In the genomic region with DNA sequence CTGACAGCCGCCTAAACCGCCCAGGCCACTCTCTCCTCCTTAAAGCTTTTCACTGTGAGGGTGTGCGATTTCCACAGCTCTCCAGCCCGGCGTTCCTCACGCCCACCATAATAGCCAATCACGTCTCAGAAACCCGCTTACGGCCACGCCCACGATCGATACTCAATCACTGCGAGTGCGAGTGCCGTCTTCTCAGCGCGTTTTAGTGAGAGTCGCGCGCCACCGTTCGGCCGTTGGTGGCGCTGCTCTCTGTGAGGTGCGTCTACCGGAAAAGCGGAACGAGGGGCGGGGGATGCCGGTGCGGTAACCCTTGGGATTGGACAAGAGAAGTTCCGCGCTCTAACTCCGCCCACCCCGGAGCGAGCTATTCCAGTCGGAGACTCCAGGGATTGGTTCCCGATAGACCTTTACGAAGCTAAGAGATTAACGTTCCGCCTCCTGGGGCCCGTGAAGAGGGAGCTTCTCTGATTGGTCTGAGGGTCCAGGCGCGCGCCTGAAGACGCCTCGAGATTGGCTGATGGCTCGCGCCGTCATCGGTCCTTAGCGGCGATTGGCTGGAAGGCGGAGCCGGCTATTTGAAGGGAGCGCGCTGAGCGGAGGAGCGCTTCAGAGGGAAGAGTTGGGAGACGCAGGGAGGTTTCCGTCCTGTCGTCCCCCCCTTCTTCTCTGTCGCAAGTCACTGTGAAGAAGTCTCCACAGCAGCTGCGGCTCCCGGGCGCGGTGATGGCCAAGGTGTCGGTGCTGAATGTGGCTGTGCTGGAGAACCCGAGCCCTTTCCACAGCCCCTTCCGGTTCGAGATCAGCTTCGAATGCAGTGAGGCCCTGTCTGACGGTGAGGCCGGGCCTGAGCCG, we compare ENCODE assay signal across 8 mouse cellular contexts. TPM values are rescaled to one million over a fixed set of nuclear protein-coding genes. Genes with fewer than 3 reads are reported as not detected.
DNase-seq lines count a peak whose midpoint lies in the region; ATAC-seq and TF ChIP-seq lines count a peak whose summit lies in the region.

A gene (minus strand): TSS at position 100 of the 852 bp plus-strand sequence.
A gene (plus strand): TSS at position 402 of the 852 bp plus-strand sequence.

- peak within 1 kb of the TSS; percentile 76 for H3K9ac ChIP-seq in MEL (ENCODE audit: control insufficient read depth, low read depth, low read length, poor library complexity, severe bottlenecking)
- peak within 1 kb of the TSS; percentile 41 for H3K9ac ChIP-seq in forebrain, postnatal 0 days
- peak within 1 kb of the TSS; percentile 66 for H3K9ac ChIP-seq in lung, embryonic 15.5 days

- H3K4me3 ChIP-seq in MEL (ENCODE audit: control insufficient read depth in 1 of 2, insufficient read depth in 1 of 2, low read depth in 2 of 2, low read length in 2 of 2): peak within 1 kb of the TSS; percentile 78 to 84
- peak within 1 kb of the TSS; percentile 67 for H3K4me3 ChIP-seq in cerebellum, adult 2 months (replicated peaks; ENCODE audit: insufficient read depth, low read depth, low read length)
- H3K4me3 ChIP-seq in forebrain, postnatal 0 days (ENCODE audit: low read depth, low read length): peak within 1 kb of the TSS; percentile 51
- peak within 1 kb of the TSS; percentile 79 for H3K4me3 ChIP-seq in lung, embryonic 15.5 days

- TF ChIP-seq POLR2A in MEL (IDR thresholded peaks at IDR 0.05; ENCODE audit: control insufficient read depth in 1 of 2, insufficient read depth in 1 of 2, low read depth in 1 of 2, low read length in 2 of 2, poor library complexity in 1 of 2): peak; percentile 84 to 95
- TF ChIP-seq POLR2A in cerebellum, adult 2 months (IDR thresholded peaks at IDR 0.05; ENCODE audit: borderline replicate concordance, insufficient read depth, low read length): no peak

- peak within 1 kb of the TSS; percentile 86 for H3K4me2 ChIP-seq in forebrain, postnatal 0 days (ENCODE audit: low read depth)
- H3K4me2 ChIP-seq in lung, embryonic 15.5 days: peak within 1 kb of the TSS; percentile 94

- H3K36me3 ChIP-seq in MEL (ENCODE audit: control insufficient read depth in 1 of 2, insufficient read depth in 2 of 2, low read length in 2 of 2): peaks cover 0 to 8% of the 10 kb centered on the region in 2 experiments; a peak in 2 of 4 replicates
- H3K36me3 ChIP-seq in forebrain, postnatal 0 days (ENCODE audit: insufficient read depth): no peaks in the 10 kb centered on the region
- 0 out of 2 replicates have a peak, but pooled peaks cover 3% of the 10 kb centered on the region for H3K36me3 ChIP-seq in lung, embryonic 15.5 days

- peak; percentile 51 to 98 (median 85) for TF ChIP-seq CTCF in MEL (IDR thresholded peaks at IDR 0.05 in 2 of 3, conservative IDR thresholded peaks at IDR 0.05 in 1 of 3; ENCODE audit: control insufficient read depth in 1 of 3, insufficient read depth in 1 of 3, low read depth in 2 of 3, low read length in 3 of 3, poor library complexity in 1 of 3, severe bottlenecking in 1 of 3)
- TF ChIP-seq CTCF in cerebellum, adult 2 months (IDR thresholded peaks at IDR 0.05; ENCODE audit: borderline replicate concordance, insufficient read depth, low read depth, low read length): peak; percentile 82
- peak; percentile 94 for TF ChIP-seq CTCF in forebrain, postnatal 0 days (IDR thresholded peaks at IDR 0.05; ENCODE audit: low read depth)

- peaks cover 4 to 7% of the 10 kb centered on the region in 2 experiments; a peak in 3 of 4 replicates for H3K4me1 ChIP-seq in MEL (ENCODE audit: control insufficient read depth in 1 of 2, insufficient read depth in 2 of 2, low read length in 2 of 2)
- no peaks in the 10 kb centered on the region for H3K4me1 ChIP-seq in cerebellum, adult 2 months (ENCODE audit: control insufficient read depth, insufficient read depth, low read length)
- H3K4me1 ChIP-seq in forebrain, postnatal 0 days (ENCODE audit: insufficient read depth): no peaks in the 10 kb centered on the region
- peaks cover 19% of the 10 kb centered on the region for H3K4me1 ChIP-seq in lung, embryonic 15.5 days

- WGBS in cerebellum, adult 2 months: 1% methylated on average over 75 of the region's 75 CpGs
- 2% methylated on average over 75 of the region's 75 CpGs for WGBS in forebrain, postnatal 0 days
- WGBS in lung, embryonic 15.5 days: under 1% methylated on average over 75 of the region's 75 CpGs

- ATAC-seq in forebrain, postnatal 0 days: peak; percentile 98
- ATAC-seq in lung, embryonic 15.5 days (ENCODE audit: borderline replicate concordance, extremely low read depth, low FRiP score, low TSS enrichment): peak; percentile 100

- H3K27ac ChIP-seq in MEL (ENCODE audit: control insufficient read depth, low read depth, low read length): peak within 1 kb of the TSS; percentile 45
- H3K27ac ChIP-seq in cerebellum, adult 2 months (ENCODE audit: insufficient read depth, low read length): no peak within 1 kb of the TSS
- H3K27ac ChIP-seq in forebrain, postnatal 0 days (ENCODE audit: low read depth, low read length): 0 out of 2 replicates have a peak within 1 kb of the TSS, but pooled peaks have one; percentile 21
- peak within 1 kb of the TSS; percentile 16 for H3K27ac ChIP-seq in lung, embryonic 15.5 days

- H3K79me2 ChIP-seq in MEL (ENCODE audit: control insufficient read depth, insufficient read depth, low read length, poor library complexity): peaks cover 23% of the 10 kb centered on the region

- no peak for TF ChIP-seq EP300 in MEL (IDR thresholded peaks at IDR 0.05; ENCODE audit: low read depth in 1 of 2, low read length in 2 of 2)

- TF ChIP-seq RAD21 in MEL (IDR thresholded peaks at IDR 0.05; ENCODE audit: low read depth, low read length): peak; percentile 85

- no peaks in the 10 kb centered on the region for H3K9me3 ChIP-seq in MEL (replicated peaks; ENCODE audit: insufficient read depth, low read length)
- H3K9me3 ChIP-seq in forebrain, postnatal 0 days (ENCODE audit: low read length): no peaks in the 10 kb centered on the region
- H3K9me3 ChIP-seq in lung, embryonic 15.5 days: no peaks in the 10 kb centered on the region

- no peaks in the 10 kb centered on the region for H3K27me3 ChIP-seq in MEL (ENCODE audit: control insufficient read depth in 1 of 2, insufficient read depth in 2 of 2, low read length in 2 of 2)
- H3K27me3 ChIP-seq in cerebellum, adult 2 months (ENCODE audit: control insufficient read depth, insufficient read depth, low read length): no peaks in the 10 kb centered on the region
- no peaks in the 10 kb centered on the region for H3K27me3 ChIP-seq in forebrain, postnatal 0 days (ENCODE audit: insufficient read depth, low read length)
- no peaks in the 10 kb centered on the region for H3K27me3 ChIP-seq in lung, embryonic 15.5 days

- DNase-seq in MEL (ENCODE audit: low read depth, low spot score): peak; percentile 100
- DNase-seq in cerebellum, adult 2 months: peak; percentile 98 to 100
- peak; percentile 100 for DNase-seq in forebrain, postnatal 0 days
- DNase-seq in heart, postnatal 4 days: peak; percentile 98
- peak; percentile 99 for DNase-seq in layer of hippocampus, adult 8-10 months (ENCODE audit: low spot score in 2 of 2)
- DNase-seq in ovary, adult 18-20 months (ENCODE audit: low spot score): peak; percentile 99
- DNase-seq in thymus, postnatal 0 days (ENCODE audit: low spot score): peak; percentile 99

TF ChIP-seq in MEL, 35 proteins besides CTCF, POLR2A, EP300 and RAD21 (continues in another document):
- peak; percentile 68; the same call in 1 of the 2 replicates for TF ChIP-seq MYC (IDR thresholded peaks at IDR 0.05; ENCODE audit: low read depth, low read length)
- no peak for TF ChIP-seq POLR2AphosphoS5 (IDR thresholded peaks at IDR 0.05; ENCODE audit: borderline replicate concordance, low read depth, low read length)
- peak; percentile 84; the same call in 1 of the 2 replicates for TF ChIP-seq E2F4 (IDR thresholded peaks at IDR 0.05; ENCODE audit: borderline replicate concordance, low read depth, low read length)
- peak; percentile 75 for TF ChIP-seq HCFC1 (IDR thresholded peaks at IDR 0.05; ENCODE audit: low read depth, low read length)
- peak; percentile 32; the same call in 1 of the 2 replicates for TF ChIP-seq TCF12 (IDR thresholded peaks at IDR 0.05; ENCODE audit: low read depth, low read length)
- TF ChIP-seq ZC3H11A (IDR thresholded peaks at IDR 0.05; ENCODE audit: low read depth, low read length): peak; percentile 55
- TF ChIP-seq MEF2A (IDR thresholded peaks at IDR 0.05; ENCODE audit: extremely low read depth, insufficient replicate concordance, low read depth, low read length, poor library complexity, severe bottlenecking): no peak
- peak; percentile 49; the same call in 1 of the 2 replicates for TF ChIP-seq KAT2A (conservative IDR thresholded peaks at IDR 0.05; ENCODE audit: low read depth, low read length)
- TF ChIP-seq RCOR1 (IDR thresholded peaks at IDR 0.05; ENCODE audit: low read depth, low read length): peak; percentile 89
- no peak for TF ChIP-seq UBTF (IDR thresholded peaks at IDR 0.05; ENCODE audit: borderline replicate concordance, insufficient read depth, low read depth, low read length)

RNA-seq across cellular contexts. Expression of the first gene that starts in this region (rescaled TPM):
- total RNA-seq in MEL (2012; rRNA removed): 0.29 and 0.35 TPM in 2 replicates
- polyA plus RNA-seq in MEL (2012; ENCODE audit: insufficient read depth in 1 of 2, insufficient read length in 2 of 2, low read depth in 1 of 2, low replicate concordance in 2 of 2, missing spikeins in 1 of 2): under 1 TPM in 1 of 2 experiments, not detected in 1; 0.49 TPM
- 0.56 and 0.74 TPM in 2 replicates for polyA plus RNA-seq in cerebellum, adult 2 months (2012; rRNA removed)
- total RNA-seq in forebrain, postnatal 0 days (2014; rRNA removed): 0.14 and 0.31 TPM in 2 replicates
- polyA plus RNA-seq in forebrain, postnatal 0 days (2015; fragmentation: Nextera tagmentation; extraction: Ambion mirVana): 0.14 and 0.40 TPM in 2 replicates
- total RNA-seq in heart, postnatal 4 days (2021): under 1 TPM; 0.27 to 0.41 TPM
- total RNA-seq in layer of hippocampus, adult 8-10 months (2022): 1 to 10 TPM in 1 of 4 experiments, under 1 TPM in 3; 0.22 to 1.1 (median 0.66) TPM
- 0.74 and 0.86 TPM in 2 replicates for polyA plus RNA-seq in lung, embryonic 15.5 days (2015; fragmentation: Nextera tagmentation; extraction: Ambion mirVana)
- polyA plus RNA-seq in thymus, postnatal 0 days (2015; fragmentation: Nextera tagmentation; extraction: Ambion mirVana): 0.10 and 0.18 TPM in 2 replicates

RNA-seq across cellular contexts. Expression of the second gene that starts in this region (rescaled TPM):
- total RNA-seq in MEL (2012; rRNA removed): 84.3 and 90.4 TPM in 2 replicates
- 100 to 1,000 TPM; 113 to 137 TPM for polyA plus RNA-seq in MEL (2012; ENCODE audit: insufficient read depth in 1 of 2, insufficient read length in 2 of 2, low read depth in 1 of 2, low replicate concordance in 2 of 2, missing spikeins in 1 of 2)
- 2.0 and 2.5 TPM in 2 replicates for polyA plus RNA-seq in cerebellum, adult 2 months (2012; rRNA removed)
- total RNA-seq in forebrain, postnatal 0 days (2014; rRNA removed): 1.7 and 5.0 TPM in 2 replicates
- 4.7 and 5.1 TPM in 2 replicates for polyA plus RNA-seq in forebrain, postnatal 0 days (2015; fragmentation: Nextera tagmentation; extraction: Ambion mirVana)
- 10 to 100 TPM; 25.8 to 26.1 TPM for total RNA-seq in heart, postnatal 4 days (2021)
- 1 to 10 TPM in 1 of 4 experiments, under 1 TPM in 3; 0.63 to 1.1 (median 0.75) TPM for total RNA-seq in layer of hippocampus, adult 8-10 months (2022)
- polyA plus RNA-seq in lung, embryonic 15.5 days (2015; fragmentation: Nextera tagmentation; extraction: Ambion mirVana): 82.2 and 83.5 TPM in 2 replicates
- polyA plus RNA-seq in thymus, postnatal 0 days (2015; fragmentation: Nextera tagmentation; extraction: Ambion mirVana): 117 and 135 TPM in 2 replicates

Comparison
In these comparisons a context has a peak if more than half of its experiments do, and no peak if none do; other contexts are left out.
1. RNA of the second gene that starts in this region (polyA plus RNA-seq): 113 to 137 TPM in MEL, 117 to 135 TPM in thymus, postnatal 0 days and 82.2 to 83.5 TPM in lung, embryonic 15.5 days; 4.7 to 5.1 TPM in forebrain, postnatal 0 days and 2.0 to 2.5 TPM in cerebellum, adult 2 months; every median in the first group is over 10 times any median in the second.
2. Peak in every context shown above with its lines, with median percentiles within 50 percentile points of each other: DNase-seq, H3K4me3 ChIP-seq, H3K9ac ChIP-seq and CTCF ChIP-seq.